Mouse (Mus musculus): Measurements from ENCODE around the gene Nlrx1.
"Not testable (repeated sequence)": the region's sequence is repeated elsewhere in the genome, so short reads cannot be mapped to it uniquely, and the experiment has no call there.

The Nlrx1 gene

DNA sequence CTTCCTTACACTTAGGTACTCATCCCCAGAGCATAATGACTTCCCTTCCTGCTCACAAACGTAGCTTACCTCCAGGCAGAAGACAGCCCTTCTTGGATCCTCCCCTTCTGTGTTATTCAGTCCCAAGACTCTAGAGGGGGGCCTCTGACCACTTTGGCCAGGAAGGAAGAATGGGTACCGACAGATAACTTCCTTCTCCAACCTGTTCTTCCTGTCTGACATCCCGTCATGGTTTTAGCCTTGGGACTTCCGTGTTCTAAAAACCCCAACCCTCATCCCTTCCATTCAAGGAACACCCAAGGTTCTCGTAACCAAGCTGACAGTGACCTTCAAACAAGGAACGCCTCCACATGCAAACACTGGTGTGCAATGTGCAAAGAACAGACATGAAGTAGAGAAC lies at the start of gene Nlrx1:
Nlrx1 (minus strand) TSS at position 168 of the 400 bp plus-strand sequence.
- peak in 1 of 2 experiments; percentile 30 for DNase-seq

DNA sequence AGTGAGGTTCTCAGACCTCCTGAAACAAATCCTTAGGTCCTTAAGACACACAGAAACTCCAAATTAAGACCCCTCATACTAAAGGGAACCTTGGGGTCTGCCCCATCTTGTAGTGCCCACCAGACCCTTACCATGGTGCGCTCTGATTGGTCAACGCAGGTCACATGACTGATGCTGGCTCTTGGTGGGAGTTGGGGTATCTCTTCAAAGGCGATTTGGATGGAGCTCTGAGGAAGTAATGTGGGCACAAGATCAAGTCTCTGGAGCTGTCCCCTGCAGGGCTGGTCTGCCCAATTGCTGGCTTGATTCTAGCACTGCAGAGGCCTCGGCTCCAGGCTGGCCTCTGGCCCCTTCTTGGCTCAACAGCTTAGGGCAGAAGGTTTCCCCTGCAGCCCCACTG lies 49.1 kb upstream of the Nlrx1 start:
- DNase-seq = no peak

GRCm38 (mm10) chr9:44314910-44315309 lies 46.5 kb upstream of the Nlrx1 start:
- DNase-seq = no peak

GRCm38 (mm10) chr9:44314257-44314547 lies 45.8 kb upstream of the Nlrx1 start:
- no peak for DNase-seq

DNA sequence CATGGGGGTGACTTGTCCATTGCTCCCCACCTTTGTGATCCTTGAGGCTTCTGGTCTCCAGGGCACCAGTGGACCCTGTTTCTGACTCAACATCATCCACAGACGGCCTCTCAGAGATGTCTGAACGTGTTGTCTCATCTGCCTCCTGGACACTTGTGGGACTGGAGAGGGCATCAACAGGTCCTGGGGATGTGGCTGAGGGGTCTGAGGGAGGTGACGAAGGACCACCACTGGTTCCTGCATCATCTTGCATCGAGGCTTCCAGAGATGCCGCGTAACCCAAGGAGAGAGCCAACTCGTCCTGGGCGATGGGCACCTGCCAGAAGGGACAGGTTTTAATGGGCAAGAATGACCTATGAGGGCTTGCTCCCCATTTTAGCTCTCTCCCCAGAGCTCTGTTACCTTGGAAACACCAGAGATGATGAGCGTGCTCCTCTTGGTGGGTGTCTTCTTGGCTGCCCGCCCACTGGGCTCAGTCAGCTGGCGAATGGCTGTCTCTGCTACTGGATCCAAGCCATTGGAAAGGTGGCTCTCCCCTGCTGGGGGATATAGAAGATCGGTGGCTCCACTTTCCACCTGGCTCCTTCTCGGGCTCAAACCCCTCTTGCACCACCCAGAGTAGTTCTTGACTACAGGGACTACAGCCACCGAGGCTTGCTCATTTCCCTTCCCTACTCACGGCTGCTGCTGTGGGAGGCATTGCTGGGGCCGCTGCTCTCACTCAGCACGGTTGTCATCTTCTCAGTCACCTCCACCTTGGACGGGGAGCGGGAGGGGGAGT lies 45.3 kb upstream of the Nlrx1 start:
- no peak for DNase-seq

- peak; percentile 45 to 67 for DNase-seq
Observed at GRCm38 (mm10) chr9:44311136-44312134, 43.0 kb upstream of the Nlrx1 start.

GRCm38 (mm10) chr9:44310750-44311135 lies 42.3 kb upstream of the Nlrx1 start:
- peak in 1 of 2 experiments; percentile 25 for DNase-seq

GRCm38 (mm10) chr9:44309756-44310155 lies 41.4 kb upstream of the Nlrx1 start:
- DNase-seq = no peak

GRCm38 (mm10) chr9:44307248-44307647 lies 38.8 kb upstream of the Nlrx1 start:
- no peak for DNase-seq

DNA sequence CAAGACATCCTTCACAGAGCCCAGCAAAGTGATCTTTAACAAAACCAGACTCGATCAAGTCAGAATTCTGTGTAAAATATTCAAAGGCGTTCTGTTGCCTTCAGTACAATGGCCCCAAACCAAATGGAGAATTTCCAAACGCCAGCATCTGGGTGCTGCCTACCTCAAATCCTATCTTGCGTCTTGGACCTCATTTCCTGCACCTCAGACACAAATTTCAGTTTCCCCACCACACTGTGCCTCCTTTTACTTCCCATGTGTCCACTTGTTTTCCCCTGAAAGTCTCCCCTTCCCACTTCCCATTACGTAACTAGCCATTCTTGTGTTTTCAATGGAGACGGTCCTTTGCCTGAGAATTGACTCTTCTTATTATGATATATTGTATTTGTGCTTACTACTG lies 38.1 kb upstream of the Nlrx1 start:
- no peak for DNase-seq

GRCm38 (mm10) chr9:44305466-44306079 lies 37.2 kb upstream of the Nlrx1 start, which contains the start of gene Hinfp:
Gene Hinfp, minus strand, starts transcription at chr9:44305671.
- peak; percentile 98 to 99 for DNase-seq

GRCm38 (mm10) chr9:44300001-44300400 lies 31.6 kb upstream of the Nlrx1 start:
- DNase-seq = not testable (repeated sequence)

DNA sequence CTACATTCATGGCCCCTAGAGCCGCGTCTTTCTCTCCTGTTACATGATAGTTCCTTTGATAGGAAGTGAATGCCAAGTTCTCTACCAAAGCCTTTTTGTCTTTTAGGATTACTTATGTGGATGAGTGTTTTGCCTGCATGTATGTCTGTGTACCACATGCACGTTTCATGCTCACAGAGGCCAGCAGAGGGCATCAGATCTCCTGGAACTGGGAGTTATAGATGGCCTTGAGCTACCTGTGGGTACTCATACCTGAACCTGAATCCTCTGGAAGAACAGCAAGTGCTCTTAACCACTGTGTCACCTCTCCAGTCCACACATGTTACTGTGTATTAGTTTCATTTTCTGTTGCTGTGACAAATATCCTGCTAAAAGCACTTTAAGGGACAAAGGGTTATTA lies 24.1 kb upstream of the Nlrx1 start:
- DNase-seq = peak; percentile 67 to 73

- DNase-seq = peak in 1 of 2 experiments; percentile 13
Observed at GRCm38 (mm10) chr9:44288959-44289291, 20.5 kb upstream of the Nlrx1 start.

GRCm38 (mm10) chr9:44288076-44288958 lies 19.9 kb upstream of the Nlrx1 start, which contains the start of gene Abcg4:
Gene Abcg4, minus strand, starts transcription at chr9:44288615.
- DNase-seq = peak; percentile 46 to 59

GRCm38 (mm10) chr9:44287401-44288075 lies 19.1 kb upstream of the Nlrx1 start:
- peak; percentile 43 to 46 for DNase-seq

DNA sequence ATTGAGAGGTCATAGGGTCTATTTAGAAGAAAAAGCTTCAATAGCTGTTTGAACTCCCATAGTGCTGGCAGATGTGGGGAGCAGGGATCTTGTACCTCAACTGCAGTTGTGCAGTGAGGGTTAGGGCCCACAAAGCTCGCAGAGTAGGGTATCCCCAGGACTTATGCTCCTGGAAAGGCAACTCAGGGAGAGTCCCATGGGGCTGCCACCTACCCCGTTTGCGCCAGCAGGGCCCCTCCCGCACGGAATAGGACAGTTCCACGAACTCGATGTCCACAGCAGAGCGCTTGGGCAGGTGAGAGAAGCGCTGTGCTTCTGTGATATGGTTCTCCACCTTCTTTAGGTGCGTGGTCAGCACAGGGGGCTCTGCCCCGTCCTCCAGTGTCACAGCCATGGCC lies 18.6 kb upstream of the Nlrx1 start:
- DNase-seq = no peak

GRCm38 (mm10) chr9:44286256-44286850 lies 18.0 kb upstream of the Nlrx1 start:
- peak in 1 of 2 experiments; percentile 22 for DNase-seq

- peak in 1 of 2 experiments; percentile 12 for DNase-seq
Observed at GRCm38 (mm10) chr9:44283183-44283582, 14.8 kb upstream of the Nlrx1 start.

DNA sequence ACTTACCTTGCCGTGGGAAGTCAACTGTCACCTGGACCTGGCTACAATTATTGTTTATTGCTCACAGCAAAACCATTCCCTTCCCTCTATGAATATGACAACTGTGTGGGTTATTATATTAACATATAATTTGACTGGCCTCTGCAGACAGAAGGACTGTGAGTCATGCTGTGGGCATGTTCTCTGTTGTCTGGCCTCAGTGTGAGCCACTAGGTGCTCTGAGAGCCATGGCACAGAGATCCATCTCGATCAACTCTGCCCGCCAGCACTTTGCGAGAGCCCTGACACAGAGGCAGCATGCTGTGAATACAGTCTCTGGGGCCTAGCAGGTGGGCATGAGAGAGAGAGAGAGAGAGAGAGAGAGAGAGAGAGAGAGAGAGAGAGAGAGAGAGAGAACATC lies 1.6 kb upstream of the Nlrx1 start:
- no peak for DNase-seq

DNA sequence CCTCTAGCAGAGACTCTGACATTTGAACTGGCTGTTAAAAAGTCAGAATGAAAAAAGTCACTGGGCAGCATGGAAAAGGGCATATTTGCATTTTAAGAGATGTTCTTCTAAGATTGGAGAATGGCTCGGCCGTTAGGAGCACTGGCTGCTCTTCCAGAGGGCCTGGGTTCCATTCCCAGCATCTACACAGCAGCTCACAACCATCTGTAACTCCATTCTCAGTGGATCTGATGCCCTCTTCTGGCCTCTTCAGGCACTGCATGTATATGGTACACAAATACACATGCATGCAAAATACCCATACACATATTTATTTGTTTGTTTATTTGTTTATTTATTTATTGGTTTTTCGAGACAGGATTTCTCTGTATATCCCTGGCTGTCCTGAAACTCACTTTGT lies 678 bp upstream of the Nlrx1 start:
- DNase-seq = peak; percentile 49 to 51

Measured in kidney, postnatal 4 days (tissue).